Mouse (Mus musculus) small intestine, adult 2 months (tissue): Measurements from ENCODE around the gene Zscan21.

Source experiments
- CTCF ChIP-seq: fragments of 200-500 bp; IDR thresholded peaks from 2 replicates; pipeline ENCODE4 v1.5.1; 2012; ENCODE audit warnings: low read depth, mild to moderate bottlenecking, control low read depth, inconsistent platforms, low read length, moderate library complexity, mixed read lengths; ENCODE audit not compliant: insufficient replicate concordance, insufficient read length; ENCODE audit errors: extremely low read depth
- POLR2A ChIP-seq: fragments of 200-500 bp; IDR thresholded peaks from 2 replicates; pipeline ENCODE4 v1.6.1; 2012; ENCODE audit warnings: low read depth, mild to moderate bottlenecking, control low read depth, inconsistent platforms, low read length, moderate library complexity

GRCm38 (mm10) chr5:138075684-138076083 lies 41.0 kb upstream of the Zscan21 start:
- no peak for TF ChIP-seq POLR2A
- TF ChIP-seq CTCF, result no peak
